Mouse (Mus musculus): ENCODE data around the gene Siva1.

The Siva1 gene

DNA sequence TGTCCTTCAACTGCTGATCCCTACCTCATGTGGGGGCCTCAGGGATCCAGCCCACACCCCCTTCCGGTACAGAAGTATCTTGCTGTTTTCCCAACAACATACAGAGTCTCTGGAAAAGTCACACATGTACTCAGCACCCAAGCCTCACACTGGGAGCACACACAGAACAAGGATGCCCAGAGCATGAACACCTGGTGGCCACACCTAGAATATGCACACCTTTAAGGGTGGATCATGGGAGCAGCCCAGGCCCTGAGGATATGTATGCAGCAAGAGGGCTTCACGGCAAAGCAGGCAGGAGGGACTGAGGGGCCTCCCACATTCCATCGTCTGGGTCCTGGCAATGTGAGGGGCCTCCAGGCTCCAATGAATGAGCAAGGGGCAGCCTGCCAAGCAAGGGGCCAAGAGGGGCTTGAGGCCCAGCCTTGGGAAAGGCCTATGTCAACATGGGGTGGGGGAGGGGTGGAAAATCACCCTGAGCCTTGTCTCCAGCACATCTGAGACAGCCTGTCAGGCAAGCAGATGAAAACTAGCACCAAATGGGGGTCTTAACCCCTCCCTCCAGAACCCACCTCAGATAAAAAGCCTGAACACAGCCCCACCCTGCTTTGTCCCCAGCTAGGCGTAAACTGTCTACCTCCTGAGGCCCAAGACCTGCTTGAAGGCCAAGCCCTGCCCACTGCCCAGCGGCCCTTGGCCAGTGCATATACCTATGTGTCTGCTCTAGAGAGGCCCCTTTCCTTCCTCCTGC is 16.3 kb downstream of the Siva1 start:
- DNase-seq: no peak

DNA sequence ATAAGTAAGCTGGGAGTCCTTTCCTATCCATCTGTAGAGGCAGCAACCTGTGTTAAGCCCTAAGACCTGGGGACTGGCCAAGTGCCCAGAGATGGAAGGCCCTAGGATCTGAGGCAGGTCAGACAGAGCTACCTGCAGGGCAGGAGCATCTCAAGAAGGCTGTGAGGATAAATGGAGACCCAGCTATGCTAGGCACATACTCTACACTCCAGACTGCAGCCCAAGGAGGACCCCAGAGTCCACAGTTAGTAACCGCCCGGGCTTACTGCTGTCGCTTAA is 16.8 kb downstream of the Siva1 start:
- DNase-seq: no peak

DNA sequence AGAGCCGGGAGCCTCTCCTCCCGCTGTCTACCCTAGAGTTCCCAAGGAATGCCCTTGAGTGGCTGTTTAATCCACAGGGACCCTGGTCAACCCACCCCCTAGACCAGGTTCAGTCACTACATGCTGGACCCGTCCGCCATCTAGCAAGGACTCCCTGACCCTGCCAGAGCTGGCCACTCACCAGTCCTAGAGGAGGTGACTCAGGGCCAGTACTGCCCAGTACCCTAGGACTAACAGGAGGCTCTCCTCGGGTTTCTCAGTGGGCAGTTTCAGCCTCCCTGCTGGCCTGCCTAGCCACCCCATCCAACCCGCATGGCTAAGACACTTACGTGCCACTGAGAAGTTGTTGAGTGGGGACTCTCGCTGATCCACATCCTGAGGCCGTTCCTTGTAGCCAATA is 17.4 kb downstream of the Siva1 start:
- DNase-seq: no peak

DNA sequence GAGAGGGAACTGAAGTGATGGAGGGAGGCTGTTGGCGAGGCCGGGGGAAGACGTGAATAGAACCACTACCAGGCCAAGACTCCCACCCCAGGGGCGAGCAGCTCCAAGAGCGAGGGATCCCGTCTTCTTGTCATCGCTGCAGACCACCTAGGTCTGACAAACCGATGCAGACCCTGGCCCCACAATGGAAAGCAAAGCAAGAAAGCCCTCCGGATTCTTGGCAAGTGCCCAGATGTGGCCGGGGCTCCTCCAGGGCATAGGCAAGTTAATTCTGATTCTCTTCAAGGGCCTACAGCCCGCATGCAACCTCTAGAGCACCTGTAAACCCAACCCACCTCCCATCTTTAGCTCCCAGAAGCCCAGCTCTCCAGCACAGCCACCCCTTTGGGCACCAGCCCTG is 18.8 kb downstream of the Siva1 start:
- no peak for DNase-seq

DNA sequence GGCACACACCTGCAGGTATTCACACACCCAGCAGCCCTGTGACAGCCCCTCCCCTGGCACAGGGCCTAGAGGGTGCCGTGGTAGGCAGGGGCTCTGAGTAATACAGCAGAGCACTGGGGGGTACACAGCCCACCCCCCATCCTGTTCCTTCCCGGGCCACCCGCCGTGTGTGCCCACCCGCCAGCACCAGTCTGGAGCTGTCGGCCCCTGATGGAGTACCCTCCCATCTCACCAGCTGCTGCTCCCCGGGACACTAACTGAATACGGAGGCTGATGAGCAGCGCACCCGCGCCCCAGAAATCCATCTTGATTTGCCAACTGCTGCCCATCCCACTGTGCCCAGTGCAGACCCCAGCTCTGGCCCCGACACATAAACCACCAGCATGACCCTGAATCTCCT is 19.2 kb downstream of the Siva1 start:
- no peak for DNase-seq

DNA sequence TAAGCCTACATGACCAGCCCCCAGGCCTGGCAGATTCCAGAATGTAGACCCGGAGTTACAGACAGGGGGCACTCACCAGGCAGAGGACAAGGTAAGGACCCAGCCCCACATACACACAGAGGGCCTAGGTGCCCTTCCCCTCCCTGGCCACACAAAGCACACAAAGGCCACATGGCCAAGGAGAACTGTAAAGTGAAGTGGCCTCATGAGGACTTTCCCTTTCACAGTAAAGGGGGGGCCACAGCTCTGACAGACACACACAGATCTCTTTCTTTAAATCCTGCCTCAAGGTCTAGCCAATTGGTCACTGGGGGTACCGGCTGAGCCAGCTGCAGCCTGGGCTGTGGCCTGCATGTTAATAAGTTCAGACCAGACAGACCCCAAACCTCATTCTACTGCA is 19.6 kb downstream of the Siva1 start:
- DNase-seq: no peak

DNA sequence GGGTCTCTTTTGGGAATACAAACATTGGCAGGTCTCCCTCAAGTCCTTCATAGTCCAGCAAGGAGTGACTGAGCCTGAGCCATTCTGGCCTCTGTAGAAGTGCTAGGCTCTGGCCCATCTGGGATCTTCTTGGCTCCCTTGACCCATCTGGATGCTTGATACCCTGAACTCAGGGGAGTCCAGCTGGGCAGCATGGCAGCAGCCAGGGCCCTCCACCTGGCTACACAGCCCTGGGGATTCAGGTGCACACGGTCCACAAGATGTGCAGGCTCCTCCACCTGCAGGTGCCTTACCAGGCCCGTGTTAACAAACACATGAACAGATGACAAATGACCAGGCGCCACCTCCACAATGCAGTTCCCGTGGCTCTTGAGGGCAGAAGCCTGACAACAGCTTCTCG is 20.2 kb downstream of the Siva1 start:
- no peak for DNase-seq

DNA sequence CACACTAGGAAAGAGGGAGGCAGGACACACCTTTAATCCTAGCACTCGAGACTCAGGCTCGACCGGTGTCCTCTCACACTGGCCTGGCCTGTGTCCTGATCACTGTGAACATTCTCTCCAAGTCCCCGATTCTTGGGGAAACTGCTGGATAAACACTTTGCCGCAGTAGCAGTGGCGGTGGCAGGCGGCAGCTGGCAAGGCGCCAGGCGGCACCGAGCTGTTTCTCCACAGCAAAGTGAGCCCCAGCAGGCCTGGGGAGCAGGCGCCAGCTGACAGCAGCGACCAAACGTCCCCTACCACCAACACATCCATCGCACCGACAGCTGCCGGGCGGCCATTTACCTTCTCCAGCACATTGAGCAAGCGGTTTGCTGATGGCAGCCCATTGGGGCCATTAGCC is 21.0 kb downstream of the Siva1 start:
- DNase-seq: peak; percentile 76

DNA sequence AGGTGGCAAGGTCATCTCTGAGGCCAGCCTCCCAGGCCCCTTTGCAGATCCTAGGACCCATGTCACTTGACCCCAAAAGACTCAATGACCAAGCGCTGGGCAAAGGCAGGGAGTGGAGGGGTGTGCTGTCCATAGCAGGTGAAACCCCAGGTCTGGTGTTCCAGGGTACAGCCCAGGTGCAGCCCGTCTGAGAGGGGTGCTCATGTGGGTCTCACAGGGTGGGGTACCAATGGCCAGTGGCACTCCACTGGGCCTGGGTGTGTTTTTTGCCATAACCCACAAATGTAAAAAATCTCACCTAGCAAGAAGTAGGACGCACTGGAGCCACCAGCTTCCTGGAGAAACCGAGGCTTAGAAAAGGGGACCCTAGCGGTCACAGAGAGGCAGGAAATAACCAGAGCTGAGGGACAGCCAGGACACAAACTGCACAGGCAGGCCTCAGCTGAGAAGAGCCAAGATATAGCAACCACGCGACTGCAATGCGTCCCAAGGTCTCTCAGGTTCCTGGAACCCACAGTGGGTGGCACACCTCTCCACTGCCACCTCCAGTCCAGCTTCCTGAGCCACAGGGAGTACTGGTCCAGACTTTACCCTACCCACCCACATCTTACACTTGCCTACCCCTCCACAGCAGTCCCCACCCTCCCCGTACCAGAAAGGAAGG is 21.5 kb downstream of the Siva1 start:
- DNase-seq: no peak

DNA sequence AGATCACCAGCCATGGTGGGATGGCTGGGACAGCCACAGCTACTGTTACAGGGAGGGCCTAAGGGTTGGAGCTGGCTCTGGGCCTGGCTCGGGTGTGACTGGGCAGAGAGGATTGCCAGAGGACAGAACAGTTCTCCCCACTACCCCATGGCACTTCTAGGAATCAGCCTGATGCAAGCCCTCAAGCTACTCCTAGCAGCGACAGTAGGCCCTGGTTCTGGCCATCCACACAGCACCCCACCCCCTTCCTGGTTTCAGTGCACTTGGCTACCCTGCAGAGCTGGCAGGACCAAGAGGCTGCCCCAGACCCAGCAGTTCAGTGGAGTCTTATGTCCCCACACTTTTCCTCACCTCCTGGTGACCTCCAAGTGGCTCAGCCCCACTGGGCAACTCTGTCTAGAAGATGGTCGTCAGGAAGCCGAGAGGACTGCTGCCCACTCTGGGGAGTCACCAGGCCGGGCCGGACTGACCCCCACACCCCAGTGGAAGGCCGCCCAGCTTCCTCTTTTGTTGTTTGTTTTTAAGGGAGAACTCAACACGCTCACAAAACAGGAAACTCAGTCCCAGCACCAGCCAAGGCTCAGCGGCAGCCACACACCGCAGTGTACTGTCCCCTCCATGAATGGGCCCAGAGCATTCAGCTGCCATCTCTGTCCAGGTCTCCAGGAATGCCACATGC is 23.3 kb downstream of the Siva1 start:
- no peak for DNase-seq

DNA sequence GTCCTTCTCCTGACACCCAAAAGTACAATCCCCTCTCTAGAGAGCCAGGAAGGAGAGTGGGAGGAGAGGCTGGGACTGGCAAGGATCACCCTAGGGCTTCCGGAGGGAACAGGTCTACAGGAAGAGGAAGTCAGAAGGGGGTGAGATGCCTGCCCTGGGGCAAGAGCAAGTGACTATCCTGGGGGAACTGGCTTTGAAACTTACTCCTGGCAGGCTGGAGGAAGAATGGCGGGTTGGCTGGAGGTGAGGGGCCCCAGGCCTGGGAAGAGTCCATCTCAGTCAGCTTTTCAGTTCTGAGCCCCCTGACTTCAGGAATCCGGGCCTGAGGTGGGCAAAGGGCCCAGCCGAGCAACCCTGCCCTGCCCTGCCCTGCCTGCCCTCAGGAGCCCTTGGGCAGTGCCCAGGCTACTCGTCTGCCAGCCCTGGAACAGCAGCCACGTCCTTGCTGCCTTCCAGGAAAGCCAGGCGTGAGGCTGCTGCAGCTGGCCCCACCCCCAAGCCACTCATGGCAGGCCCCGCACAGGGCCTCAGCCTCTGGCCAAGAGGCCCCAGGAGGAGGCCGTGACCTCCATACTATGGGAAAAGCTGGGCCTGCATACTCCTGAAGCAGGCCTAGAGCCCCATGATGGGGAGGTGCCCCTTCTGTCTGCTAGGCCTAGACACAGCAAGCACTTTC is 26.4 kb downstream of the Siva1 start:
- no peak for DNase-seq

DNA sequence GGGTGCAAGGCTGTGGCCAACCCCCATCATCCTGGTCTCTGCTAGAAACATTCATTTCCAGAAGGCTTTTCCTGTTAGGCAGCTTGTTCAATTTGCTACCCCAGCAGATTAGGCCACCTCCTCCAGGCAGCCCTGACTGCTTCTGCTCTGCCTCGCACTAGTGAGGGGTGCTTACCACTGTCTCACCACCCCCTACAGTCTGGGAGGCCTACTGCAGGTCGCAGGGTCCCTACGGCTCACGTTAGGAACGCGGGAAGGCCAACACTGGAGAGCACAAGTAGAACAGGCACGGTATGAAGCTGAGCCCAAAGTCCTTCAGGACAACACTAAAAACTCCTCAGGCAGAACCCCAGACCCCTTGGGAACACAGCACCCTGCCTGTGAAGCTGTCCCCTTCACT is 27.4 kb downstream of the Siva1 start:
- DNase-seq: no peak

DNA sequence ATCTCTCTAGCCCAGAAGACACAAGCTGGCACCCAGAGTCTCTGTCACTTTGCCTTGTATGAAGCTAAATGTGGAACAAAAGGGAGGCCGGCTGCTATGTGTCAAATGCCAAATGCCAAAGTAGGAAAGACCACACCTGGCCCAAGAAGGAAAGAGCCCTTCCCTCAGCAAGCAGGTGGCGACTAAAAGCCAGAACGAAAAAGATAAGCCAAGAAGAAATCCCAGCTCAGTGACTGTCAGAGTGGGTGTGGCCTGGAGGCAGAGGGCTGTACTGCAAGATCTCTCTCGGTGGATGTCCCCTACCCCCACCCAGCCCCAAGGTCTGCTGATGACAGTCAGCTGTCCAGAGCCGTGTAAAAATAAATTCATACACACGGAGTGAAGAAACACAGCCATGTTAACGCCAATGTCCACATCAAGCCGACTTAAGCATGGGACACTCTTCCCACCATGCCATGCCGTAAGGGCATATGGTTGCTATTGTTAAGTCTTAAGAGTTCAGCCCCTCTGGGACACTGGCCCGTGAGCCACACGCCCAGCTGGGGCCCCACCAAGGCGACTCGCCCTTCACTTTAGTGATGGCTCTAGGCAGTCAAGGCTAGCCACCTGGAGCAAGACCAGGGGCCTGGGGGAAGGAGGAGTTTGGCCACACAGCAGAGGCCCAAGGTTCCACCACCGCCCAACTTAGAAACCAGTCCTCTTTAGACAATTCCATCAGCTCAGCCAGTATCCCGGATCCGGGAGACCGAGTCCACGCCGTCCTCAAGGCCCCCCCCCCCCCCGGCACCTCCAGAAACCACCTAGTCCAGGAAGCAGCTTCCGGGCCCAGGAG is 28.5 kb downstream of the Siva1 start:
- DNase-seq: no peak

DNA sequence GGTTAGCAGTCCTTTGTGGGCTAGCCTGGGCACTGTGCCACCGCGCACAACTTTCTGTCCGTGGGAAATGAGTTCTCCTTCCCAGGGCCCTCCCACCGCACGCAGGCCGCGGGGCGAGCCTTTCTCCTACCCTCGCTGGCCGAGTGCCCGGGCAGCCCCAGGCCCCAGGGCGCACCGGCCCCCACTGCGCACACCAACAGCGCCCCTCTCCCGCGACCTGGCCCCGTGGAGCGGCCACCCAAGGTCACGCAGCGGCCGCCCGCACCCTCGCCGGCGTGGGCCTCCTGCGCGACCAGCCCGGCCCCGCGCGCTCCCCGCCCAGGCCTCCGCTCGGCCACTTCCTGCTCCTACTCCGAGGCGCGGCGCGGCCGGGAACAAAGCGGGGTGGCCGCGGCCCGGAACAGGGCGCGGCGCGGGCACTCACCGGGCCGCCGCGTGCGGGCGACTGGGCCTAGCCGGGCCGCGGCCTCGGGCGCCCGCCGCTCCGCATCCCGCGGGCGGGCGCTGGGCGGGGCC is 29.2 kb downstream of the Siva1 start:
- peak; percentile 38 for DNase-seq

DNA sequence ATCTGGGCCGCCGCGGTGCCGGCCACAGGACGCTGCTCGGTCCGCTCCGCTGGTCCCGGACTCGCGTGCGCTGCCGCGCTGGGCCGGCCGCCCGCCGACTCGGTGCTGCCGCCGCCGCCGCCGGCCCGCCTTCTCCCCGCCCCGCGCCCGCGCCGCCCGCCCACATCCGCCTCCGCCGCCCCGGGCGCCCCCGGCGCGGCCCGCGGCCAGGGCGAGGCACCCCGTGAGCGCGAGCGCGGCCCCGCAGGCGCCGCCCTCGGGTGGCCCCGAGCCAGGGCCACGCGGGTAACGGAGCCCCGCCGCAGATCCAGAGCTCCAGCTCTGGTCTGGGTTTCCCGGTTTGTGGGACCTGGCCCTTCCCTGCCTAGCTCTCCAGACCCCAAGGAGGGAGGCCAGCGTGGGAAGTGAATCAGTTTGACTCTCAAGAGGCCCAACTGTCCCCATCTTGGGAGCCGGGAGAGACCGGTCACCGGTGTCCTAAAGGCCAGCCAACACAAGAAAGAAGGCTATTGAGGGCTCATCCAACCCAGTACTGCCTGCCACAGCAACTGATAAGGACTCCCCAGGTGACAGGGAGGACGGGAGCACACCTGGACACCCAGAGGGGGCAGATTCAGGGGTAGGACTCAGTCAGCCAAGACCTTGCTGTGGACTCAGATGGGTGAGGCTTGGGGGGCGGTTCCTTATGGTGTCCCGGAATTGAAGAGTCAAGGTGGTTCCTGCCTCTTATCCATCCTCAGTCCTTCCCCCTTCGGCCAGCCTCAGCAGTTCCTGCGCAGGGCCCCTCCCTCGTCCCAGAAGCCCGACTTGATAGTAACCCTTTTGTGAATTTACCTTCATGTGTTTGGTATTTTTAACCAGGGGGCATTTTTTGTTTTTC is 29.9 kb downstream of the Siva1 start, which contains the start of gene Akt1:
Gene Akt1 (minus strand): TSS at position 753 of the 880 bp plus-strand sequence.
- peak; percentile 52 for DNase-seq

DNA sequence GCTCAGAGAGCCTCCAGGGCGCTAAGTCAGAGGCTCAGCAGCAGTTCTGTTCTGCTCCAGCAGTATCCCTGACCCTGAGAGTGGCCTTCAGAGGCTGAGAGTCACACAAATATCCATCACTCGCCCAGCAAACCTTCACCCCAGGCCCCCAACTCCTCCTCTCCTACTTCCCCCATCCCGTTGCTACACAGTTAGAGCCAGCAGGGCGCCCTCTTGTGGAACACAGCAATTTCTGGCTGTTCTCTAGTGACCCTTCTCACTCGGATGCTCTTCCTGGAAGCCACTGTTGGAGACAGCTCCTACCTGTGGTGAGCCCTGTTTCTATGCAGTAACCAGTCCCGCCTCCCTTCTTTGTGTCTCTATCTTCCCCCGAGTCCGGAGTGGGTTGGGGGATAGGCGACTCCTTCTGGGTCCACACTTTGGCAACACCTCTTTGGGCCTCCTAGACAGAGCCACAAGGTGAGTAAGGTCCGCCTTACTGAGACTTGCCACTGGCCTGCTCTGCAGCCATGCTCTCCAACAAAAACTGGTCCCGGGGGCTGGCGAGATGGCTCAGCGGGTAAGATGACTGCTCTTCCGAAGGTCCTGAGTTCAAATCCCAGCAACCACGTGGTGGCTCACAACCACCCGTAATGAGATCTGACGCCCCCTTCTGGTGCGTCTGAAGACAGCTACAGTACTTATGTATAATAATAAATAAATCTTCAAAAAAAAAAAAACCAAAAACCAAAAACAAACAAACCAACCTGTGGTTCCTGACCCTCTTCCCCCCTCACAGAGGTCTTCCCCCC is 31.0 kb downstream of the Siva1 start:
- DNase-seq: peak; percentile 75

DNA sequence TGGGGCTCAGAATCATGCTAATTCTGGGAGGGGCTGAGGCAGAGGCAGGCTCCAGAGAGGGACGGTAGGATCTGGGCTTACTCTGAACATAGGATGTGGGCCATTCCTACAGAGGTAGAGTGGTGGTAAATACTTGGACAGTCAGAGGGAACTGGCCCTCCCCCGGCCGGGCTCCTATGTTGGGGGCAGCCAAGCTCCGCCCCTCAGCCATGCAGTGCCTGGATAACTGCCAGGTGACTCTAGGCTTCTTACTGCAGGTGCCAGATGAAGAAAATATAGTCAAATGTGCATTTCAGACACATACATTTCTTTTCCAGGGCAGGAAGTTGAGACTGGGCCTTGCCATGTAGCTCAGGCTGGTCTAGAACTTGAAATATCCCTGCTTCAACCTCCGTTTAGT is 32.6 kb downstream of the Siva1 start:
- no peak for DNase-seq

DNA sequence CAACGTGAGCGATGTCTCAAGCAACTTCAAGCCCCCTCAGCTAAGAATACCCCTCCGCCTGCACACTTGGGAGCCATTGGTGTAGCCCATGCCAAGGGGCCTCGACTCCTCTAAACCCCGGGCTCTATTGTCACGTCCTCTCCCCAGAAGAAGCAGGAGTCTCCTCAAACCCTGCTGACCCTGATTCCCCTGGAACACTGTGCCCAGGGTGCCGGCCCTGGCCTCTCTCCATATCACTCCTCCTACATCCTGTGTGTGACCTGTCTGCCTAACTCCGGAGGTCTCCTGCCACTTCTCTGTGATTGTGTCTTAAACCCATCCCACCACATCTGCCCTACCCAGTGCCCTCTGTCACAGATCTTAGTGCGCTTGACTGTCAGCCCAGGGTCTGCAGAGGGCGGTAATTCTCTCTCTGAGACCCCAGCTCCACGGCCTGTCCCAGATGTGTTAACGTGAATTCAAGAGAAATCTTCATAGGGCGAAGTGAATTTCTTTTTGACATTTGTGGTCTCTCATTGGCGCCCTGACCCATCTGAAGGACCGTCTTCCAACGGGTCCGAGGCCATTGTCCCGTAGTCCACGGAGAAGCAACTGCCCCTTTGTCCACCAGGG is 33.6 kb downstream of the Siva1 start:
- no peak for DNase-seq

DNA sequence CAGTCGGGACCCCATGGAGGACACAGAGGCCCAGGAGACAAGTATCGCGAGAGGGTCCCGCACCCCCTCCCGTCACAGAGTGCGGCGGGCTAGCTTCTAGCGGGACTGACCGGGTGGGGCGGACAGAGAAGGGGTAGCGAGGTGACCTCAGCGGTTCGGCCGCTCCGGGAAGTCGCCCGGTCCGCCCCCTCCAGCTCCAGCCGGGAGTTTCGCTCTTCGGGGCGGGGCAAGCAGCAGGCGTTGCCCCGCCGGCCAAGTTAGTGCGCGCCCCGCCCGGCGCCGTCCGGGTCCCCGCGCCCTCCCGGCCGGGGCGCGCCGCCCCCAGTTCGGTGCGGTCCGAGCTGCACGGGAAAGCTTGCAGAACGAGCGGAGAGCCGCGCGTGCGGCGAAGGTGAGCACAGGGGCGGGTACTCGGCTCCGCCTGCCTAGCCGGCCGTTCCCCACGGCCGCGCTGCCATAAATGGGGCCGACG is 34.1 kb downstream of the Siva1 start, which contains the start of gene Zbtb42:
Gene Zbtb42 (plus strand): TSS at position 274 of the 472 bp plus-strand sequence.
- no peak for DNase-seq
